Mouse (Mus musculus) adrenal gland, postnatal 10 days (tissue): ENCODE results near the gene Mri1. TPM values are rescaled to one million over a fixed set of nuclear protein-coding genes. Genes with fewer than 3 reads are reported as not detected.

ENCODE experiments used
- DNase-seq: peaks from one replicate; pipeline ENCODE4 v3.0.0; 2021; ENCODE audit warnings: mixed read lengths
- long read RNA-seq, 2 experiments: library from polyadenylated mRNA; stranded (forward); transcript quantifications; one replicate each; pipeline ENCODE4 v2.0.0; 2021
- total RNA-seq, 2 experiments: library from RNA; stranded (reverse); gene quantifications; 2 replicates each; pipeline ENCODE4 v1.2.3; 2021

Mri1 gene
- total RNA-seq: 10 to 100 TPM; 28.0 to 34.4 TPM
- long read RNA-seq, experiment 1, transcript Mri1-203 (5 exons, 2,819 nt): major isoform, 51 of 63 reads
- long read RNA-seq, experiment 1, partial matches to known transcripts: 2 of 63 reads
- long read RNA-seq, experiment 1, other reads (novel, unspliced or antisense): 8 of 63 reads
- long read RNA-seq, experiment 2, transcript Mri1-203 (5 exons, 2,819 nt): major isoform, 23 of 29 reads
- long read RNA-seq, experiment 2, partial matches to known transcripts: 1 of 29 reads
- long read RNA-seq, experiment 2, other reads (novel, unspliced or antisense): 5 of 29 reads

- peak; percentile 88 for DNase-seq
Measured at GRCm38 (mm10) chr8:84256822-84257610, at the start of gene Mri1. TSS of gene Mri1 (minus strand) at chr8:84257326.

- DNase-seq: no peak
Measured at GRCm38 (mm10) chr8:84303951-84304350, 46.8 kb upstream of the Mri1 start.

- DNase-seq: no peak
Measured at GRCm38 (mm10) chr8:84297029-84297785, 40.1 kb upstream of the Mri1 start.

- peak; percentile 69 for DNase-seq
Measured at GRCm38 (mm10) chr8:84291688-84292087, 34.6 kb upstream of the Mri1 start.

- DNase-seq: no peak
Measured at GRCm38 (mm10) chr8:84291086-84291485, 34.0 kb upstream of the Mri1 start.

GRCm38 (mm10) chr8:84288892-84289291, 31.8 kb upstream of the Mri1 start:
- peak; percentile 28 for DNase-seq

GRCm38 (mm10) chr8:84285665-84286064, 28.5 kb upstream of the Mri1 start:
- DNase-seq: peak; percentile 61

GRCm38 (mm10) chr8:84284608-84285063, 27.5 kb upstream of the Mri1 start:
- DNase-seq: peak; percentile 16

GRCm38 (mm10) chr8:84280777-84281176, 23.7 kb upstream of the Mri1 start:
- no peak for DNase-seq

- no peak for DNase-seq
Measured at GRCm38 (mm10) chr8:84276447-84276846, 19.3 kb upstream of the Mri1 start.

GRCm38 (mm10) chr8:84273968-84274367, 16.8 kb upstream of the Mri1 start:
- no peak for DNase-seq

- DNase-seq: no peak
Measured at GRCm38 (mm10) chr8:84272302-84272701, 15.2 kb upstream of the Mri1 start.

- DNase-seq: peak; percentile 99
Measured at GRCm38 (mm10) chr8:84269950-84270773, 13.0 kb upstream of the Mri1 start, which contains the start of gene Ccdc130. TSS of gene Ccdc130 (minus strand) at chr8:84270380.

GRCm38 (mm10) chr8:84261098-84261497, 4.0 kb upstream of the Mri1 start:
- DNase-seq: no peak

GRCm38 (mm10) chr8:84256458-84256821, 686 bp downstream of the Mri1 start:
- DNase-seq: peak; percentile 20

GRCm38 (mm10) chr8:84255858-84256257, 1.3 kb downstream of the Mri1 start:
- no peak for DNase-seq

GRCm38 (mm10) chr8:84249257-84250170, 7.6 kb downstream of the Mri1 start, which contains the start of gene D8Ertd738e:
TSS of gene D8Ertd738e (minus strand) at chr8:84249719.
- peak; percentile 91 for DNase-seq

GRCm38 (mm10) chr8:84241821-84242220, 15.3 kb downstream of the Mri1 start:
- peak; percentile 35 for DNase-seq

GRCm38 (mm10) chr8:84241167-84241566, 16.0 kb downstream of the Mri1 start:
- DNase-seq: no peak

- no peak for DNase-seq
Measured at GRCm38 (mm10) chr8:84237542-84238229, 19.4 kb downstream of the Mri1 start.
